Mouse (Mus musculus): Measurements from ENCODE around the gene Man2b2.

Gene Man2b2

DNA sequence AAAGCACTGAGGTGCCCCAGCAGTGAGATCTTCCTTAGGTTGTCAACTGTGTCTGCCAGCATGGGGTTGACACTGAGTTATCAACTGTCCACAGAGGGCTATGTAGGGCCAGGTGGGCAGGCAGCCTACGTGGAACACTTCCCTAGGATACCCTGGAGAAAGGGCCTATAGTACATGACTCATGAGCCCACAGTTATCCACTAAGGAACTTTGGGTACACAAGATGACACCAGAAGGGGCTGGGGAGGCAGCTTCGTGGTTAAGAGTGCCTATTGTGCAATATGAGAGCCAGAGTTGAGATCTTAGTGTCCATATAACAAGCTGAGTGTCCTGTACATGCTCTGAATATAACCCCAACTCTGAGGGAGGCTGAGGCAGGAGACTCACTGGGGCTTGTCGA lies 60.9 kb downstream of the Man2b2 start:
- DNase-seq (ENCODE audit: low spot score in 2 of 2): no peak

DNA sequence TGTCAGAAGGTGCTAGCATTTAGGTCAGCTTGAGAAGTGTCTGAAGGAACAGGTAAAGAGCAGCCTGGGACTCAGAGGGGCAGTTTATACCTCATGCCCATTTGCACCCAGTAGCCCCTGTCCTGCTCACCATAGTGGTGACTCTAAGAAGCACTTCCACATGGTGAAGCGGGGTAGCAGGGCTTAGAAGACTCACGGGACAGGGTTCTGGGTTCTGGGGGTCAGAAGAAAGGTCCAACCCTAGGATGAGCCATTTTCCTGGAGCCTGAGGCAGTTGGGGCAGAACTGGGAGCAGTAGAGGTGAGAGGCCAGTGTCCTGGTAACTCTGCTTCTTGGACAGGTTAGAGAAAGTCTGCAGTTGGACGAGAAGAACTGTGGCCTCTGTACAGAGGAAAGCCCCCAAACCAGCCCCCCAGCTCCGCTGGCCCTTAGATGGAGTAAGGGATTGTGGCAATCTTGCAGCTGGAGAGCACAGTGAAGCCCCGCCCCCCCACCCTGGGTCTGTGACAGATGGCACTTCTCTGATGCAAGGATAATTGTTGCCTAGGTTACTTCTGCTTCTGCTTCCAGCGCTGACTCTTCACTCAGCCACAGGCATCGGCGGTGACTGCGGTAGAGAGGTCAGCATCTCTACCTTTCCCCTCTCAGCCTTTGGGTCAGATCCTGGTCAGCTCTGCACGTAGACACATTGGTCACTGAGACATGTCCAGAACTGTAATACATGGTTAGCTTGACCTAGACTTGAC lies 63.3 kb downstream of the Man2b2 start:
- DNase-seq (ENCODE audit: low spot score in 2 of 2): no peak

DNA sequence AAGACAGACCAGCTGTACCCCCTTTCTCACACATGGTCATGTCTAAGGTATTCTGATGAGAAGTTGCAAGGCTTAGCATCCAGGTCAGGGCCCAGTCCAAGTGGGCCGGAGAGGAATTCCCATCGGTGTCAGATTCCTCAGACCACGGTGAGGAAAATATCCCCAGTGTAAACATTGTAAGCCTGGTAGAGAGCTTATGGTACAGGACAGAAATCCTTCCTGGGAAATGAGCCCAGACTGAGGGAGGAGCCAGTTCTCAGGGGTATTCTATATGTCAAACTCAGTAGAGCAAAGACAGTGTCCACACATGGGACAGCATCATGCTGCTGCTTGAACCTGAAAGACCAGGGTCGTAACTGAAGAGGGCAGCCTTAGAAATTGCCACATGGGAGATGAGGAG lies 70.6 kb downstream of the Man2b2 start:
- DNase-seq (ENCODE audit: low spot score in 2 of 2): no peak

DNA sequence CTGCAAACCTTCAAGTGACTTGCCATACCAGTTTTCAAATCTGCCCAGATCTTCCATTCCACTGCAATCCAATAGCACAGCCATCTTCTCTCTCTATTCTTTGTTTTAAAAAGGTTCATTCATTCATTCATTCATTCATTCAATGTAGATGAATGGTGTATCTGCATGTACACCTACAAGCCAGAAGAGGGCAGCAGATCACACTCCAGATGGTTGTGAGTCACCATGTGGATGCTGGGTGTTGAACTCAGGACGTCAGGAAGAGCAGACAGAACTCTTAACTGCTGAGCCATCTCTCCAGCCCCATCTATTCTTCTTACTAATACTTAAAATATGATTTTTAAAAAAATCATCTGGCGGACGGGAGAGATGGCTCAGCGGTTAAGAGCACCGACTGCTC lies 73.4 kb downstream of the Man2b2 start:
- no peak for DNase-seq (ENCODE audit: low spot score in 2 of 2)

Measured in right cerebral cortex, adult 2 months (tissue).